Mouse (Mus musculus): Measurements from ENCODE around the gene Ext2. TPM values are rescaled to one million over a fixed set of nuclear protein-coding genes. Genes with fewer than 3 reads are reported as not detected.

Gene Ext2
- polyA plus RNA-seq, 1 experiment from 2014 or later = 47.0 TPM

- Histone ChIP-seq H3K27ac (no peak overlapping the region), H3K9me3 (replicated peaks) (no peaks in the 10 kb centered on the region), H3K27me3 (replicated peaks) (no peaks in the 10 kb centered on the region), H3K9ac (no peak overlapping the region), H3K4me1 (no peaks in the 10 kb centered on the region), H3K4me3 (no peak overlapping the region), H3K36me3 (peaks cover 8% of the 10 kb centered on the region; the same call in 1 of the 2 replicates), H3K4me2 (no peak overlapping the region)
- 72% methylated on average over 1 of the region's 1 CpGs for WGBS (ENCODE audit: insufficient replicate concordance)
- no peak for ATAC-seq
Observed at GRCm38 (mm10) chr2:93720956-93721355, 101.4 kb downstream of the Ext2 start.

GRCm38 (mm10) chr2:93719792-93720675 is 102.3 kb downstream of the Ext2 start:
- WGBS (ENCODE audit: insufficient replicate concordance) = 78% methylated on average over 9 of the region's 9 CpGs
- H3K36me3 ChIP-seq = peaks cover 5% of the 10 kb centered on the region; the same call in 1 of the 2 replicates
- no peaks in the 10 kb centered on the region for H3K9me3 ChIP-seq (replicated peaks)
- H3K4me2 ChIP-seq = no peak overlapping the region
- H3K9ac ChIP-seq = no peak overlapping the region
- no peak overlapping the region for H3K27ac ChIP-seq
- H3K4me1 ChIP-seq = no peaks in the 10 kb centered on the region
- no peak for ATAC-seq
- H3K27me3 ChIP-seq (replicated peaks) = no peaks in the 10 kb centered on the region
- H3K4me3 ChIP-seq = no peak overlapping the region

GRCm38 (mm10) chr2:93713267-93713666 is 109.1 kb downstream of the Ext2 start:
- Histone ChIP-seq H3K27ac (no peak overlapping the region), H3K4me2 (no peak overlapping the region), H3K4me3 (no peak overlapping the region), H3K4me1 (no peaks in the 10 kb centered on the region), H3K27me3 (replicated peaks) (no peaks in the 10 kb centered on the region), H3K36me3 (peaks cover 7% of the 10 kb centered on the region), H3K9me3 (replicated peaks) (no peaks in the 10 kb centered on the region), H3K9ac (no peak overlapping the region)
- no peak for ATAC-seq

- no peak overlapping the region for H3K4me3 ChIP-seq
- WGBS (ENCODE audit: insufficient replicate concordance) = 69% methylated on average over 3 of the region's 3 CpGs
- no peaks in the 10 kb centered on the region for H3K9me3 ChIP-seq (replicated peaks)
- peaks cover 7% of the 10 kb centered on the region for H3K36me3 ChIP-seq
- H3K27me3 ChIP-seq (replicated peaks) = no peaks in the 10 kb centered on the region
- H3K4me1 ChIP-seq = no peaks in the 10 kb centered on the region
- ATAC-seq = no peak
- H3K27ac ChIP-seq = no peak overlapping the region
- H3K9ac ChIP-seq = no peak overlapping the region
- no peak overlapping the region for H3K4me2 ChIP-seq
Observed at GRCm38 (mm10) chr2:93711460-93711859, 110.9 kb downstream of the Ext2 start.

GRCm38 (mm10) chr2:93709696-93710095 is 112.7 kb downstream of the Ext2 start:
- H3K27me3 ChIP-seq (replicated peaks) = no peaks in the 10 kb centered on the region
- peaks cover 3% of the 10 kb centered on the region; the same call in 1 of the 2 replicates for H3K36me3 ChIP-seq
- H3K4me2 ChIP-seq = no peak overlapping the region
- no peak overlapping the region for H3K4me3 ChIP-seq
- WGBS (ENCODE audit: insufficient replicate concordance) = 55% methylated on average over 3 of the region's 3 CpGs
- H3K9me3 ChIP-seq (replicated peaks) = no peaks in the 10 kb centered on the region
- no peaks in the 10 kb centered on the region for H3K4me1 ChIP-seq
- H3K9ac ChIP-seq = no peak overlapping the region
- no peak overlapping the region for H3K27ac ChIP-seq
- ATAC-seq = no peak

GRCm38 (mm10) chr2:93709241-93709640 is 113.1 kb downstream of the Ext2 start:
- Histone ChIP-seq H3K36me3 (no peaks in the 10 kb centered on the region; the same call in 1 of the 2 replicates), H3K4me1 (no peaks in the 10 kb centered on the region), H3K4me3 (no peak overlapping the region), H3K27me3 (replicated peaks) (no peaks in the 10 kb centered on the region), H3K4me2 (no peak overlapping the region), H3K9me3 (replicated peaks) (no peaks in the 10 kb centered on the region), H3K27ac (no peak overlapping the region), H3K9ac (no peak overlapping the region)
- ATAC-seq = no peak
- 89% methylated on average over 6 of the region's 6 CpGs for WGBS (ENCODE audit: insufficient replicate concordance)

GRCm38 (mm10) chr2:93706825-93707224 is 115.5 kb downstream of the Ext2 start:
- no peak for ATAC-seq
- H3K36me3 ChIP-seq = peaks cover 10% of the 10 kb centered on the region; the same call in 1 of the 2 replicates
- no peak overlapping the region for H3K4me2 ChIP-seq
- H3K27me3 ChIP-seq (replicated peaks) = no peaks in the 10 kb centered on the region
- H3K9me3 ChIP-seq (replicated peaks) = no peaks in the 10 kb centered on the region
- 79% methylated on average over 3 of the region's 3 CpGs for WGBS (ENCODE audit: insufficient replicate concordance)
- no peak overlapping the region for H3K9ac ChIP-seq
- no peaks in the 10 kb centered on the region for H3K4me1 ChIP-seq
- no peak overlapping the region for H3K4me3 ChIP-seq
- H3K27ac ChIP-seq = no peak overlapping the region

GRCm38 (mm10) chr2:93706407-93706806 is 116.0 kb downstream of the Ext2 start:
- WGBS (ENCODE audit: insufficient replicate concordance) = 74% methylated on average over 2 of the region's 2 CpGs

GRCm38 (mm10) chr2:93704195-93704594 is 118.2 kb downstream of the Ext2 start:
- peaks cover 10% of the 10 kb centered on the region; the same call in 1 of the 2 replicates for H3K36me3 ChIP-seq
- no peaks in the 10 kb centered on the region for H3K27me3 ChIP-seq (replicated peaks)
- no peak overlapping the region for H3K4me3 ChIP-seq
- ATAC-seq = no peak
- no peaks in the 10 kb centered on the region for H3K4me1 ChIP-seq
- no peak overlapping the region for H3K9ac ChIP-seq
- 71% methylated on average over 4 of the region's 4 CpGs for WGBS (ENCODE audit: insufficient replicate concordance)
- H3K9me3 ChIP-seq (replicated peaks) = no peaks in the 10 kb centered on the region
- H3K27ac ChIP-seq = no peak overlapping the region
- no peak overlapping the region for H3K4me2 ChIP-seq

More at GRCm38 (mm10) chr2:93706407-93706806, 116.0 kb downstream of the Ext2 start:
- H3K27me3 ChIP-seq (replicated peaks) = no peaks in the 10 kb centered on the region
- no peak overlapping the region for H3K9ac ChIP-seq
- H3K36me3 ChIP-seq = peaks cover 10% of the 10 kb centered on the region; the same call in 1 of the 2 replicates
- no peak overlapping the region for H3K4me2 ChIP-seq
- H3K27ac ChIP-seq = no peak overlapping the region
- H3K4me3 ChIP-seq = no peak overlapping the region
- no peaks in the 10 kb centered on the region for H3K9me3 ChIP-seq (replicated peaks)
- no peaks in the 10 kb centered on the region for H3K4me1 ChIP-seq
- ATAC-seq = no peak

- ATAC-seq = no peak
- Histone ChIP-seq H3K4me1 (no peaks in the 10 kb centered on the region), H3K27me3 (replicated peaks) (no peaks in the 10 kb centered on the region), H3K27ac (no peak overlapping the region), H3K4me3 (no peak overlapping the region), H3K4me2 (no peak overlapping the region), H3K9ac (no peak overlapping the region), H3K36me3 (peaks cover 10% of the 10 kb centered on the region; the same call in 1 of the 2 replicates), H3K9me3 (replicated peaks) (no peaks in the 10 kb centered on the region)
- WGBS (ENCODE audit: insufficient replicate concordance) = 79% methylated on average over 19 of the region's 19 CpGs
Observed at GRCm38 (mm10) chr2:93702936-93703926, 119.1 kb downstream of the Ext2 start.

GRCm38 (mm10) chr2:93699346-93699745 is 123.0 kb downstream of the Ext2 start:
- WGBS (ENCODE audit: insufficient replicate concordance) = 61% methylated on average over 2 of the region's 2 CpGs
- Histone ChIP-seq H3K9me3 (replicated peaks) (no peaks in the 10 kb centered on the region), H3K4me3 (no peak overlapping the region), H3K36me3 (peaks cover 21% of the 10 kb centered on the region; the same call in 1 of the 2 replicates), H3K9ac (no peak overlapping the region), H3K4me1 (peaks cover 13% of the 10 kb centered on the region; the same call in 1 of the 2 replicates), H3K27ac (no peak overlapping the region), H3K4me2 (no peak overlapping the region), H3K27me3 (replicated peaks) (no peaks in the 10 kb centered on the region)
- ATAC-seq = no peak

Data from liver, embryonic 12.5 days (tissue).